Mouse (Mus musculus) liver, adult 2 months (tissue): ENCODE measurements at regions not wholly inside any gene's neighbourhood (a gene's known extent, or its start where the extent isn't known, plus 50 kb on each side); places are given as distances from the start of the nearest gene placed in this dataset.

Experiments
- CTCF ChIP-seq: fragments of 200-500 bp; IDR thresholded peaks from 2 replicates; pipeline ENCODE4 v1.5.1; 2011; ENCODE audit warnings: low read depth, low read length, control low read depth
- POLR2A ChIP-seq: fragments of 200-500 bp; IDR thresholded peaks from 2 replicates; pipeline ENCODE4 v1.6.1; 2011; ENCODE audit warnings: low read length, control low read depth; ENCODE audit not compliant: insufficient read depth; ENCODE audit errors: extremely low read depth

GRCm38 (mm10) chr4:48945266-48945818, 113.7 kb upstream of the Plppr1 start:
- no peak for TF ChIP-seq POLR2A
- TF ChIP-seq CTCF, result no peak
